Mouse (Mus musculus) c-Kit-negative CD71-positive TER-119-positive erythroid progenitor cells, embryonic 14.5 days (primary cell): Measurements from ENCODE around the gene Acp2.

Experiments used
- DNase-seq: peaks from one replicate; pipeline ENCODE4 v3.0.0-alpha.2; 2013; ENCODE audit warnings: low read depth, low spot score

The Acp2 gene

DNA sequence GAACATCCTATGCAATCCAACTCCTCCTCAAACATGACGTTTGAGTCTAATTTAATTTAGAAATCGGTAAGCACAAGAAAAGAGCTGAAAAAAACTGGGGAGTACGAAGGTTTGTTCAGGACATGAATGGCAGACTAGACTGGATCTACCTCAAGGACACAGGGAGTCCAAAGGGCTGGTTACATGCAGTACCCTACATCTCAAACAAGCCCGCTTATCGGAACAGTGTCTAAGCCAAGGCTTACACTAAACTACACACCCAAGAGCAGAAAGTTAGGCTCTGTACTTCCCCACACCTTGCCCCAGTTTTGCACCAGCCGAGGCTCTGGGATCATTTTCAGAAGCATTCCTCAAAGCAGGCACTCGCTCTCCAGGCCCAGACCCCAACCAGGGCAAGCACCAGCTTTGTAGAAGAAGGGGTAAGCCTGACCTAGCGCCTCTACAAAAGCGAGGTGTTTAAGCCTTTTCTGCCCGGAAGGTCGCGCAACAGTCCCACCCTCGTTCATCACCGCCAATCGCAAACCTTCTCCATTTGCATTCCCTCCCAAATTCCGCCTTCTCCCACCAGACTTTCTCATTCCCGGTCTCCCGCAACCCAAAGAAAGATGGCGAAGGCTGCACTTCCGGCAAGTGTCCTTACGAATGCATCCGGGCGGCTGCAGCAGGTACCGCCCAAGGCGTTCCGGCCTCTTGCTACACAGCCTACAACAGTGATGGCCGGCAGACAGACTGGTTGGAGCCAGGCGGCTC is at the start of gene Acp2, which contains the start of gene Nr1h3:
Gene Acp2 (plus strand): TSS at position 664 of the 750 bp plus-strand sequence.
Gene Nr1h3 (minus strand): TSS at position 613 of the 750 bp plus-strand sequence.
- peak; percentile 82 for DNase-seq

DNA sequence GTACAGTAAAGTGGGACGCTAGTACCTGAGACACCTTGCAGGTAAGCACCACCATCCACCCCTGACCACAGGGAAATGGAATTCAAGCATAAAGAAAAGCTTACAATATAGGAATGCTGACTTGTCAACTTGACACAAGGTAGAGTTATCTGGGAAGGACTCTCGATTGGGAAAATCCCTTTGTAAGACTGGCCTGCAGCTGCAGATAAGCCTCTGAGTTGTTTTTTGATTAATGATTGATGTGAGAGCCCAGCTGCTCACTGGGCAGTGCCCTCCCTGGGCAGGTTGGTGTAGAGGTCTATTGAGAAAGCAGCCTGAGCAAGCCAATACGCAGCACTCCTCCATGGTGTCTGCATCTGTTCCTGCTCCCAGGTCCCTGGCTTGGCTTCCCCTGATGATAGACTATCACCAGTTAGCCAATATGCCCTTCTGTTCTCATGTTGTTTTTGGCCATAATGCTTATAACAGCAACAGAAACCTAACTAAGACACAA is 49.8 kb upstream of the Acp2 start:
- DNase-seq = no peak

DNA sequence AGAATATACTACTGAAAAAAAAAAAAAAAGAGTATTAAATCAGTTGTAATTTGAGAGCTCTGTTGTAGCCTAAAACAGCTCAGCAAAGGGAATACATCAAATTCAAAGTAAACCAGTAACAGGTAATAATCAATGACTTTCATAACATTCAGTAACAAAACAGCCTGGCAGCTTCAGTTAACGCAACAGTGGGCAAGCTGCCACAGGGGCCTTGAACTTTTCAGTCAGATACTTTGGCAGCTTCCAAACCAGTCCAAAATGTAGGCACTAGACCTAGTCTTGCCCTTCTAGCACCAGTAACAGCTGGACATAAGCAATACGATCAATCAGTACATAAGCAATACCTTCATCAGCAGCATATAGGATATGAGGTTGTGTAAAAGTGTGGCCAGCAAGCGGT is 48.6 kb upstream of the Acp2 start:
- DNase-seq = no peak

DNA sequence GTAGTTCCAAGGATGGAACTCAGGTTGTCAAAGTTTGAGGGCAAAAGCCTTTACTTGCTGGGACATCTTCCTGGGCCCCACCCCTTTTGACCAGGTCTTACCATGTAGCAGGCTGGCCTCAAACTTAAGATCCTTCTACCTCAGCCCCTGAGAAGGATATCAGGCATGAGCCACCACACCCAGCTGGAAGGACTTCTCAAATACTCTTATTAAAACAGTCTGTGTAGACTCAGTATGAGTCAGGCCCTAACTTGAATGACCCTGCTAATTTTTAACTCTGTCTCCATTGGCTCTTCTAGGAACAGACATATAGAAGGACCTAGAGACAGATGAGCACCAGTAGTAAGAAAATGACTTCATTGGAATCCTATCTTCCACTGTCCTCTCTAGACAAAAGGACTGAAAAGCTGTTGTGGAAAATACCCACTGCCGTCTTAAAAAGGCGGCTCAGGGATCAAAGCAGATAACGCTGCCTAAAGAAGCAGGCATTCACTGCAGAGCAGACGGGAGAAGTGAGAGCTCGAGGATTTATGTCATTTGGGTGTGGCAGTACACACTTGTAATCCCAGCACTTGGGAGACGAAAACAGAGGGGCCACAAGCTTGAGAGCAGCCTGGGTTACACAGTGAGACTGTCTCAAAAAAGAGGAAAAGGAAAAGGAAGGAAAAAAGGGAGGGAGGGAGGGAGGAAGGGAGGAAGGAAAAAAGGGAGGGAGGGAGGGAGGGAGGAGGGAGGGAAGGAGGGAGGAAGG is 45.5 kb upstream of the Acp2 start:
- DNase-seq = no peak

DNA sequence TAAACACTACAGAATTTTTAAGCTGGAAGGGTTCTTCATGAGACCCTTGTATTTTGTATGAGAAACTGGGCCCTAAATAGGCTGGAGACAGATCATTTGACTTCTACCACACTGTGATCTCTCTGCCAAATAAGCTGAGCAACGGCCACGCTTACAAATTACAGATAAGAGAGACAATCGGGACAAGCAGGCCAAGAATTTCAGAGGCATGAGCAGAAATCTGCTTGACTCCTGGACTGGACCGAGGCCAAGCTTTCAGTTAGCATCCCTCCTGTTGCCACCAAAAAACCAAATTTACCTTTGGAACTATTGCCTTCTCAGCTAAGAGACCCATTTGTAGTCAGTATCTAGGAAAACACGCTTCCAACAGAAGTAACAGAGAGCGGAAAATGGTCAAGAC is 42.1 kb upstream of the Acp2 start:
- DNase-seq = no peak

DNA sequence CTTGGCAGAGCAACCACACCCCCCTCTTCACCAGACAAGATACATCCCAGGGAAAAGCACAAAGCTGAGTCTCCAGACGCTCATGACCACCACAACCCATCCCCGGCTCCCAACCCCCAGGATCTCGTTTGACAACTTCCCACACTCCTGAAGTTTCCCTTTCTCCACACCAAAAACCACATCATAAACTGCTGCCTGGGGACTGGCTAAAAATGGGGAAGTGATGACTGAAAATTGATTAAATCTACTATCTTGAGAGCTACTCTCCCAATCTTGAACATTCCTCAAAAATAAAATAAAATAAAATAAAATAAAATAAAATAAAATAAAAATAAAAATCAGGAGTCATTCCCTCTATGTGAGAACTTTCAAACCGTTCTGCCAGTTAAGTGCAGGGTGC is 39.7 kb upstream of the Acp2 start:
- no peak for DNase-seq

DNA sequence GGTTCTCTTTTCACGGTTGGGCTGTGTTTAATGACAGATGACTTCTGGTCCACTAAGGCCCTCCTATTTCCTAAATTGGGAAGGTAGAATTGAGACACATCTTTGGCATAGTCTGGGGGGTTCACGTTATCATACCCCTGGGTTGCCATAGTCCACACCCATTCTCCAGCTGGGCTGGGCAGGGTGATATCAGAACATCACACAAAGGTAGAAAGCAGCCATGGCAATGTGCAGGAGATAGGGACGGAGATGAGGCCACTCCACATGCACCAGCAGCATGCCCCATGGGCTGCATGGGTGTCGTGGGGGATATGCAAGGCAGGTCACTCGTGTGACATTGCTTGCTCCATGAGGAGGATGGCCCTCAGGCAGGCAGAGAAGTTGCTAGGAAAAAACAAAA is 39.2 kb upstream of the Acp2 start:
- no peak for DNase-seq

DNA sequence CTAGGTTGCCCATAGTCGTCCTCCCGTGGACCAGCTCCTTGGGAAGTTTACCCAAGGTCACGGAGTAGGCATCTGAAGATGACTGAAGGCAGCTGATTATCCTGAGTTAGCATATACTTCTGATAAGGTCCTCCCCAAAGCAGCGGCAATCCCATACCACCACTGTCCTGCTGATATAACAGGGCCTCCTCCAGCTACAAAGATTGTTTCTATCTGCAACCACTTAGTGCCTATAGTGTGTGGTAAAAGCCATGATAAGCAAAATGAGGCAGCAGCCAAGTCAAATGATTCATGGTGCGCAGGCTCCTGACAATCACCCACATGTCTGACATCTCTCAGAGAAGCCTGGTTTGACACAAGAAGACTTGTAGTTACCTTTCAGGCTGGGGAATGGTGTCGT is 37.7 kb upstream of the Acp2 start:
- DNase-seq = no peak

DNA sequence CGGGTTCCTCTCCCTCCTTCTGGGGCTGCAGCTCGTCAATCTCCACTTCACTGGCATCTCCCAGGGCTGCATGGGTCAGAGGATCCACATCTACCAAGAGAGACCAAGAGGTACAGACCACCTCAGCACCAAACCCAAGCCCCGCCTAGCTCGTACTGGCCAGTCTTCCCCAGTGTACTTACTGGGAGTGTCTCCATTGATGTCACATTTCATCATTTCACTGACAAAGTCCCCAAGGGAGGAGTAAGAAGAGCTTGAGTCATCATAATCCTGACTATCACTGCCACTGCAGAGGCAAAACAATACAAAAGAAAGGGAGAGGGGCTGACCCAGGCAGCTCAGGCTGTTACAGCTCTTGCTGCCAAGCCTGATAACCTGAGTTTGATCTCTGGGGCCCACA is 35.1 kb upstream of the Acp2 start:
- no peak for DNase-seq

DNA sequence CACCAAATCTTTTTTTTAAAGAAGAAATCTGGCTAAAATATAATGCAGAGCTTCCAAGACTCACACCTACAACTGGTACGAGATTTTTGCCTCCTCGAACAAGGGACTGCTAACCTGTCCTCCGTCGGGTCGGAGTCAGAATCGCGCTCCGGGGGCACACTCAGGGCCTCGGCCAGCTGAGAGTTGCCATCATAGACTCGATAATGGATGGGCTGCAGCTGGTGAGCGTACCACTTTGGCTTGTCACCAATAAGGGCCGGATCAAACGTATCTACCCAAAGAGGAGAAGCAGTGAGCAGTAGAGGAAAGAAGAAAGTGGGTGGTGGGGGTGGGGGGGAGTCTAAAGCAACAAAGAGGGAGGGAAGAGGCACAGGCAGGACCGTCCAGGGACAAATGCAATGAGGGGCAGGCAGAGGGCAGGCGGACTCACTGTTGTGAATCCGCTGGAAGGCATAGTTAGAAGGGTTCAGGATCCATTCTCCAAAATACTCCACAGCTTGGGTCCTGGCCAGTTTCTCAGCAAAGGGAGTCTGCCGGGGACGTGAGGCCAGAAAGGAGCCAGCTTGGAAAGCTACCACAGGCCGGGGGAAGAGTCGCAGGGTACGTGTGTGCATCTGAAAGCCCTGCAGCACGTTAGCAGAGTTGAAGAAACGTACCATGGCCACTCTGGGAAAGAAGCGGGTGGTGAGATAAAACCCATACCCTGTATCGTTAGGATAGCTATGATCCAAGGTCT is 32.9 kb upstream of the Acp2 start:
- no peak for DNase-seq

DNA sequence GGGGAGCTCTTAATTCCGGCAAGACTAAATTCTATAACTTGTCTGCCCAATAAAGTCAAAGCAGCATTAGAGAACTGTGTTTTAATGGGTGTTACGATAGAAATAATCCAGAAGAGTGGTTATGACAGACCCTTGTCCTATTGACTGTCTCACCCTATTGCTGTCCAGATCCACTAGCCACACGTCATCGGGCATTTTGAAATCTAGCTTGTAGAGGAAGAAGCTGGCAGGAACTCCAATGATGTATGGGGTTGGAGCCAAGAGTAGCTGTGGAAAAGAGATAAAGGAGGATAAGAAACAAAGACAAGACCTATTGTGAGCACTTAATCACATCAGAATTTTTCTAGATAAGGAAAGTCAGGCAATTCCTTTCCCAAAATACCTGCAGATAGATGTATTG is 27.2 kb upstream of the Acp2 start:
- DNase-seq = no peak

DNA sequence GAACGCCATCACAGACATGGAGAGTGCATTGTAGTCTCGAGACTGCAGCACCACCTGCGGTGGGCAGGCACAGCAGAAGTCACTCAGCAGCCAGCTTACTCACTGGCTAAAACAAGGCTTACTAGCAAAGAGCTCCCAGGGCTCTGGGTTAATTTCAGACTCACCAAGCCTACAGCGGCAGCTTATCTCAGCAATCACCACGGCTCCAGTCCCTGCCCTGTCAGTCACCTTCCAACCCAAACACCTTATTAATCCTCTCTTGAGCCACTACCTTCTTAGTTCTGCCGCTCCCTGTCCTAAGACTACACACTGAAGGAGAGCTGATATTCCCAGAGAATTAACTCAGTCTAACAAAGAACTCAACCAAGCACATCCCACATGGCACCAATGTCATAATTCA is 26.5 kb upstream of the Acp2 start:
- no peak for DNase-seq

DNA sequence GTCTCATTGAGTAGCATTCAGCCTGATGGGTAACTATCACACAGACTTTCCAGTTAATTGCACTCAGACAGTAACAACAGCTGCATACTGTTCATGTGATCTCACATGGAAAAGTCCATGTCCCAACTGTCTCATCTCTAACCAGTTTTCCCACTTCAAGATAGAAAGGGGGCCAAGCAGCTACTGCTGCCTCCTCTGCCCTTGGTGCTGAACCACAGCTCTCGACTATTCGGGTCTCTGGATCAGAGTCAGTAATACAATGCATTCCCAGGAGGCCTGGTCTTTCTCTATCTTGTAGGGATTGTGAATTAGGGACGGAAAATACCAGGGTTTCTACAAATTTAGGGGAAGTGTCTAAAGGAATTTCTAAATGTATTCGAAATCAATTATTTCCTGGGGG is 22.9 kb upstream of the Acp2 start:
- DNase-seq = no peak

DNA sequence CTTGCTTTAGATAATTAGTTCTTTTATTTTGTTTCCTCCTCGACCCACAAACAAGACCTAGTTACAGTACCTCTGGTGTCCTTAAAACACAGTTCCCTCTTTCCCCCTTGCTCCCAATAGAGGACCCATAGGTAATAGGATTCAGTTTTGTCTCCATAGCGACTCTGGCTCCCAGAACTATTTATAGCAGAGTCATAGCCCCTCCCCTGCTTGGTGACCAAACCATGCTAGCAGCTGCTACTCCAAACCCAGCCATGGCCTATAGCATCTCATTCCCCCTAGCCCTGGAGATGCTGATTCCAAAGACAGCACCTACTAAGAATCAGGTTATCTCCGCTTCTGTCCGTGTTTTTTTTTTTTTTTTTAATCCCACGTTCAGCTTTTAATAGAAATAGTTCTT is 22.0 kb upstream of the Acp2 start:
- no peak for DNase-seq

DNA sequence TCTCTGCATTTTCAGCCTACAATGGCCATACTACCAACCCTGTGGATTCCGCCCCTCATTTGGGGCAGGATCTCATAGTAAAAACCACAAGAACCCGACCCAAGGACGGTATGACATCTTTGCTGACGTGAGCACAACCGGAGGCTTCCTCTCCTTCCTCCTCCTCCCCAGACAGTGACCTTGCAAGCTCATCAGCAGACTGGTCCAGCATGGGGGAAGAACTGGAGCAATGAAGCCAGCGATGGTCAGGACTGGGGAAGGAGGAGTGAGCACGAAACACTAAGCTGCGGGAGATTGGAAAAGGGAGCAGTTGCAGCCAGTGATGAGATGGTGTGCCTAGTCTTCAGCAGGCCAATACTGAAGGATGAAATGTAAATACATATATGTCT is 20.7 kb upstream of the Acp2 start:
- no peak for DNase-seq

DNA sequence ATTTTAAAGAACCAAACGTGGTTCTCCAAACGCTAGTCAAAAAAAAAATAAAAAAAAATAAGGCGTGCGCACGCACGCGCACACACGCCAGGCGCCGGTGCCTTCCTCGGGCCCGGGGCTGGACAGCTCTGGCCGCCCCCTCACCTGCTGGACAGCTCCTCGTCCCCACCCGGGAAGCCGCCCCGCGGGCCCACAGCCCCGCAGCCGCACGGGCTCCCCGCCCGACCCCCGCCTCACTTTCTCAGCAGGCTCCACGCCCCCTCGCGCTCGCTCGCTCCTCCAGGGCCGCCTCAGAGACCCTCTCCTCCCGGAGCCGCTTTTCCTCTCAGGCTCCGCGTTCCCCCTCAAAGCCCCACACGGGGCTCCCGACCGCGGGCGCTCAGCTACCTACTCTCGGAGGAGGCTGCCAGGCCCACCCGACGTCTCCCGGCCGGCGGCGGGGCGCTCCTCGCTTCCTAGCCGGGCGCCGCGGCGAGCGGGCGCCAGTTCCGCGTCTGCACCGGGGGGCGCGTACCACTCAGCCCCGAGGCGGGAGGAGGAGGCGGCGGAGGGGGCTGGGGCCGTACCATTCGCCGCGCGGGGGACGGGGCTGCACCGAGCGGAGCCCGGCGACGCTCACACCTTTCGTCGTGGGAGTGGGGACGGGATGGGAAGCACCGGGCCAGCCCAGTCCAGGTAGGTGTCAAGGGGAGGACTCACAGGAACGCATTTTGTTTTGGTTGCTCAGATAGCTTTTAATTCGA is 20.1 kb upstream of the Acp2 start:
- no peak for DNase-seq

DNA sequence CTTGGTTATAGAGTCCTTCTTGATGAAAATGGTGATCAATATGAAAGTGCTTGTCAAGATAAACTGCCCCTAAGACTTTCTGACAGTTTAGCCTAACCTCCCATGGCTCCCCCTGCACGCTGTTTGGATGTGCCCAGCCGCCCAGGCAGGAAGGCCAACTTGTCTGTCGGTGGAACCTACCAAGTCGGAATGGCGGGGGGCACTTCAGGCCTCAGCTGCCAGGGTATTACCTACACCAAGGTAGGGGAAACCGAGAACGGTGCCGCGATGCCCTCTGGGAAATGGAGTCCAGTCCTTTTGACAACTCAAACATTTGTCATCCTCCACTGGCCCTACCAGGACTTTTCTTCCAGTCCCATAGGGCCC is 19.6 kb upstream of the Acp2 start:
- peak; percentile 91 for DNase-seq

DNA sequence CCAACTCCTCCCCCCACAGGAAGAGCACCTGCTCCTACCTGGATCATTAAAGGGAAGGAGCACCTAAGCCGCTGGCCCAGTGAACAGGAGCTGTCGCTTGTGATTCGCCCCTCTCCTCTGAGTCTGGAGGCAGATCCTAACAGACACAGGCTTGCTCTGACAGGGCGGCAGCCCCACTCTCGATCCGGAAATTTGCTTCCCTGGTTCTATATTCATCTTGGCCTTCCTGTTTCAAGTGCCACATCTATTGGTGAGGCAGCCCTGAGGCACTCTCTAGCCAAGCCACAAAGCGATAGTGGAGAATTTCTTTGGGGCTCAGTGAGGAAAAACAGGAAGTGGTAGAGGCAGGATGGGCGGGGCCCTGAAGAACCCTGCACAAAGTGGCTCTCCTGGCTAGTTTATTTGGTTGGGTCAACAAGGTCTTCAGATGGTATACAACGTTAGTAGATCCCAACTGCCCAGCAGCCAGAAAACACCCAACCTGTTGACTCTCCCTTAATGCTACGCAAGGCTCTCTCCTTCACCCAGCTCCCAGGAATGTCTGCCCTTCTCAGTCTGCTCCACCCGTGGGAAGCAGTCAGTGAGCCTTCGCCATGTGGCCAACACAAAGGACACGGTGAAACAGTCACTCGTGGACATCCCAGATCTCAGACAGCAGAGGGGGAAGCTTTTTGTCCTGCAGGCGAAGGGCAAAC is 18.8 kb upstream of the Acp2 start, which contains the start of gene Madd:
Gene Madd (minus strand): TSS at position 127 of the 695 bp plus-strand sequence.
- peak; percentile 22 for DNase-seq

DNA sequence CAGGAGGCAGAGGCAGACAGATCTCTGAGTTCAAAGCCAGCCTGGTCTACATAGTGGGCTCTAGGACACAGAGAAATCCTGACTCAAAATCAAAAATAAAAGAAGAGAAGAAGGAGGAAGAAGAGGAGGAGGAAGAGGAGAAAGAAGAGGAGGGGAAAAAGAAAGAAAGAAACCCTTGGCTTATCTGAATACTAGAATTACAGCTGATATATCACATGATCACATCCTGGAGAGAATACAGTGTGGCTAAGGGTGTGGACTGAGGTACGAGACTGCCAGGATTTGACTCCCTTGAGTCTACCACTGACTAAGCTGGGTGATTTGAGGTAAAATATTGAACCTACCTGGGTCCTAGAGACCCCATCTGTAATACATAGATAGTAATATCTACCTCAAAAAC is 16.5 kb upstream of the Acp2 start:
- no peak for DNase-seq

DNA sequence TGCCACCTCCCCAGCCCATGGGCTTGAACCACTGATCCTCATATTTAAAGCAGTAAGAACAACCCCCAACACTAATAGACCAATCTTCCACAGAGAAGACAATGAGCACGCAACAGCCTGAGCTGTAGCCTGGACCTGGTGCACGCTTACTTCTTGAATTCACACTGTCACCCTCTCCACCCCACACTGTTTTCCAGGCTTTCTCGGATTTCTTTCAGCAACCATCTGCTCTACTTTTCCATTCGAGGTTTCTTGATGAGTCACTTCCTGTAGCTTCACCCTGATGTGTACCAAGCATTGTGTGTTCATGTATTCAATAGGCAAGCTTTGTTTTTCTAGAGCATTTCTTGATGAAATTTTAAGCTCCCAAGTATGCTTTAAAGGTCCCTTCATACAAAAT is 15.3 kb upstream of the Acp2 start:
- no peak for DNase-seq

DNA sequence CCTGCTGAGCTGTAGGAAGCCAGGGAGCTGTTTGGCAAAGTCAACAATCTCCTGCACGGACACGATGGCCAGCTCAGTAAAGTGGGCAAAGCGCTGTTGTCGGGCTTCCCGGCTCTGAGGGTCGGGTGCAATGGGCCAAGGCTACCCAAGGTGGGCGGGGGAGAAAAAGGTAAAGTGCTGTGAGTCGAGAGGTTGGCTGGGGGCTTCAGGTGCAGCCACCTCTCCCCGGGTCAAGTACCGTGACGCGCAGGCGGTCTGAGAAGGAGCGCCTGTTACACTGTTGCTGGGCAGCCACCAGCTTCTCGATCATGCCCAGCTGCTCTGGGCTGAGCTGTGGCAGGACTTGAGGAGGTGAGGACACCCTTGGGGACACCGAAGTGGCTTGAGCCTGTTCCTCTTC is 12.2 kb upstream of the Acp2 start:
- DNase-seq = no peak
